Mouse (Mus musculus) lung, postnatal 0 days (tissue): ENCODE measurements around the gene Aamdc. TPM values are rescaled to one million over a fixed set of nuclear protein-coding genes. Genes with fewer than 3 reads are reported as not detected.

Source experiments
- ATAC-seq: fragments of 200-750 bp; cut with Nextera tagmentation; 2 replicates; pipeline ENCODE4 v1.8.0; 2017; ENCODE audit warnings: moderate library complexity
- DNase-seq: peaks from one replicate; pipeline ENCODE4 v3.0.0-alpha.2; 2016; ENCODE audit warnings: low spot score
- H3K27ac ChIP-seq: fragments of 300-500 bp; sonication (generic); 2 replicates; pipeline ENCODE4 v1.5.1; 2014; ENCODE audit warnings: antibody characterized with exemption, mild to moderate bottlenecking, low read length, mixed read lengths
- H3K27me3 ChIP-seq: fragments of 300-500 bp; sonication (generic); replicated peaks from 2 replicates; pipeline ENCODE4 v1.6.1; 2014; ENCODE audit warnings: low read length, mixed read lengths; ENCODE audit not compliant: insufficient read depth
- H3K36me3 ChIP-seq: fragments of 300-500 bp; sonication (generic); 2 replicates; pipeline ENCODE4 v1.6.1; 2014; ENCODE audit warnings: low read length, mixed read lengths; ENCODE audit not compliant: insufficient read depth
- H3K4me1 ChIP-seq: fragments of 300-500 bp; sonication (generic); 2 replicates; pipeline ENCODE4 v1.6.1; 2014; ENCODE audit warnings: antibody characterized with exemption, low read depth, low read length, mixed read lengths; ENCODE audit not compliant: insufficient read depth
- H3K4me2 ChIP-seq: fragments of 300-500 bp; sonication (generic); replicated peaks from 2 replicates; pipeline ENCODE4 v1.6.1; 2014; ENCODE audit warnings: low read depth, mild to moderate bottlenecking, low read length, moderate library complexity, mixed read lengths
- H3K4me3 ChIP-seq: fragments of 300-500 bp; sonication (generic); 2 replicates; pipeline ENCODE4 v1.5.1; 2014; ENCODE audit warnings: low read depth, low read length
- H3K9ac ChIP-seq: fragments of 300-500 bp; sonication (generic); replicated peaks from 2 replicates; pipeline ENCODE4 v1.6.1; 2014; ENCODE audit warnings: low read depth, mild to moderate bottlenecking
- H3K9me3 ChIP-seq: fragments of 300-500 bp; sonication (generic); 2 replicates; pipeline ENCODE4 v1.6.1; 2016; ENCODE audit warnings: low read length, mixed read lengths
- CTCF ChIP-seq: IDR thresholded peaks from 2 replicates; pipeline ENCODE4 v1.5.1; 2016; ENCODE audit warnings: antibody characterized with exemption, mild to moderate bottlenecking
- EP300 ChIP-seq: IDR thresholded peaks from 2 replicates; pipeline ENCODE4 v1.6.1; 2016; ENCODE audit warnings: antibody characterized with exemption, mild to moderate bottlenecking, control low read depth
- WGBS: fragments of 180-500 bp; shearing (Covaris S2); extraction: QIAGEN DNeasy Blood & Tissue Kit; methylation state at CpG from one replicate; pipeline ENCODE4 v1.1.7; 2014; 5-methylcytosine and 5-hydroxymethylcytosine counted together
- polyA plus RNA-seq: library from polyadenylated mRNA; unstranded; fragments of >200 nt; fragmentation: Nextera tagmentation; extraction: Ambion mirVana; gene quantifications from 2 replicates; pipeline ENCODE4 v1.2.1, GENCODE M21; 2015

Aamdc gene
- 56.1 and 56.3 TPM in 2 replicates for polyA plus RNA-seq

DNA sequence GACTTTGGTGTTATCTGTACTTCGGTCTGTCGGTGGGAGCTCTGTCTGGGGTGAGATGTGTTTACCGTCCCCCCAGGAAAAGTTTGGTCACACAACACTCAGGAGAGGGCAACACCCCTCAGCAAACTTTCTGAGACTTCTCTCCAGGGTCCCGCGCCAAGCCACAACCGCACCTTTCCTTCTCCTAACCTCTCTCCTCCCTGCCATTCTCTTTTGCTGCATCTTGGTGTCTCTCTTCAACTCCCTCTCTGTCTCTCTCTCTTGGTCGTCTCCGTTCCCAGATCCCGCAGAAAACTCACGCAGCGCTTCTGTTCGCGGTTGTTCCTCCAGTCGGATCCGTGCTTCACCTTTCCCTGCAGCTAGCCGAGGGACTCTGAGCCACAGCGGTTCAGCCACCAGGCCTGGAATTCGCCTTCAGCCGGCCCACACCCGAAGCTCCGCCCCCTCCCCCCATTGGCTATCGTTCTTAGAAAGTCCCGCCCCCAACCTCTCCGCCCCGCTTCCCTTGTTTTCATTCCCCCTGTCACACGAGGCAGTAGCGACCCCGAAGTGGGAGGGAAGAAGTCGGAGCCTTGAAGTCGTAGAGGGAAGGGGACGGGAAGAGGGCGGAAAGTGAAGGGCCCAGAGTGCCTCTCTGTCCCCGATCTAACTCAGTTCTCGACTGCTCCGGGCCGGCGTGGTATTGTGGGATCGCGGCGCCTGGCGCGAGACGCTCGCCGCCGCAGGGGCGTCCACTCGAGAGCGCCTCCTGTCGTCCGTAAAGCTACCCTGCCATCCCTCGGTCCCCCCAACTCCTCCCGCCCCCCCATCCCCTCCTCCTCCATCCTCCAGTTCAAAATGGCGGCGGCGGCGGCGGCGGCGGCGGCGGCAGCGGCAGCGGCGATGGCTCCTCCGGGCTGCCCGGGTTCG is at the start of gene Aamdc, which contains the start of gene Rsf1:
Gene Aamdc, minus strand, starts transcription at position 431 of the 909 bp plus-strand sequence.
Gene Rsf1, plus strand, starts transcription at position 823 of the 909 bp plus-strand sequence.
- no peaks in the 10 kb centered on the region for H3K27me3 ChIP-seq
- no peaks in the 10 kb centered on the region for H3K9me3 ChIP-seq
- no peaks in the 10 kb centered on the region; the same call in 1 of the 2 replicates for H3K4me1 ChIP-seq
- WGBS: under 1% methylated on average over 52 of the region's 68 CpGs
- DNase-seq: peak; percentile 99
- peak within 1 kb of the TSS; percentile 70 for H3K9ac ChIP-seq
- peak within 1 kb of the TSS; percentile 99 for H3K4me3 ChIP-seq
- ATAC-seq: peak; percentile 96
- H3K27ac ChIP-seq: peak within 1 kb of the TSS; percentile 97
- no peaks in the 10 kb centered on the region for H3K36me3 ChIP-seq
- TF ChIP-seq EP300: 0 out of 2 replicates have a peak, but pooled peaks have one; percentile 16
- TF ChIP-seq CTCF: peak; percentile 76
- H3K4me2 ChIP-seq: peak within 1 kb of the TSS; percentile 87

DNA sequence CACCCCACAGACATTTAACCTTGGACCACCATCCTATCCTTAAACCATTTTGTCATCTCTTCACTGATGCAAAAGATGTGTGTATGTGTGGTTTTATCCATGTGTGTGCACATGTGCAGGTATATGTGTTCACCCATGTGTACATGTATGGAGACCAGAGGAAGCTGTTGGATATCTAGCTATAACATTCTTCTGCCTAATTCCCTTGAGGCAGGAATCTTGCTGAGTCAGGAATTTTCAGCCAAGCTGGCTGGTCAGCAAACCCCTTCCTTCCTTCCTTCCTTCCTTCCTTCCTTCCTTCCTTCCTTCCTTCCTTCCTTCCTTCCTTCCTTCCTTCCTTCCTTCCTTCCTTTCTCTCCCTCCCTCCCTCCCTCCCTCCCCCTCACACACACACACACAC is 44.1 kb upstream of the Aamdc start:
- Histone ChIP-seq H3K9me3 (no peaks in the 10 kb centered on the region), H3K27me3 (no peaks in the 10 kb centered on the region), H3K27ac (no peak overlapping the region), H3K4me1 (no peaks in the 10 kb centered on the region), H3K4me2 (no peak overlapping the region), H3K36me3 (no peaks in the 10 kb centered on the region), H3K4me3 (no peak overlapping the region), H3K9ac (no peak overlapping the region)
- TF ChIP-seq EP300: no peak
- no peak for TF ChIP-seq CTCF
- ATAC-seq (no peak), DNase-seq (no peak)

DNA sequence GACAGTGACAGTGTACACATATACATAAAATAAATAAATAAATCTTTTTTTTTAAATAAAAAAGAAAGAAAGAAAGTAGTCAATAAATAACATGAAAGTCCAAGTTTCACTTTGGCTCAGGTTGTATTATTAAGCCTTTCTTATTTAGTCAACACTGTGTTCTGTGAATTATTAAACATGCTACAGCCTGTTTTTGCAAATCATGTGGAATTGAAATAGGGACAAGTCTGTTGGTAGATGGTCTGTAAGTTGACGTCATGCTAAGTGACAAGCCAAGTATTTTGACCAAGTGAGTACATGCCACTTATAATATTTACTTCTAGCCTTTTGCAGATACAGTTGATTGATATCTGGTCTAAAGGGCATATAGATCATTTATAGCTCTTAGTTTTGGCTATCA is 43.4 kb upstream of the Aamdc start:
- Histone ChIP-seq H3K9me3 (no peaks in the 10 kb centered on the region), H3K4me2 (no peak overlapping the region), H3K27me3 (no peaks in the 10 kb centered on the region), H3K4me3 (no peak overlapping the region), H3K36me3 (0 out of 2 replicates have a peak, but pooled peaks cover 2% of the 10 kb centered on the region), H3K4me1 (no peaks in the 10 kb centered on the region), H3K9ac (no peak overlapping the region), H3K27ac (no peak overlapping the region)
- WGBS: 77% methylated on average over 1 of the region's 1 CpGs
- DNase-seq: no peak
- ATAC-seq: no peak
- TF ChIP-seq CTCF (no peak), EP300 (no peak)

DNA sequence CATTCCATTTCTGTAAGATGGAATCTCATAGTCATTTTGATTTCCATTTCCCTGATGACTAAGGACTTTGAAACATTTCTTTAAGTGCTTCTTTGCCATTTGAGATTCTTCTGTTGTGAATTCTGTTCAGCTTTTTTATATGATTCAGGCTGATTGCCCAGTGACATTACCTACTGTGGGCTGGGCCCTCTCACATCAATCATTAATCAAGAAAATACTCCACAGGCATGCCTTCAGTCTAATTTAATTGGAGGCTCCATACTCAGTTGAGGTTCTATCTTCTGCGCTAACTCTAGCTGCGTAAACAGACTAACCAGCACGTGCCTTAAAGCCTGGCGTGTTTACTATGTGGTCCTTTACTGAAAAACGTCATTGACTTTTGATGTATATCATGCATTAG is 42.0 kb upstream of the Aamdc start:
- 80% methylated on average over 5 of the region's 5 CpGs for WGBS
- ATAC-seq: no peak

DNA sequence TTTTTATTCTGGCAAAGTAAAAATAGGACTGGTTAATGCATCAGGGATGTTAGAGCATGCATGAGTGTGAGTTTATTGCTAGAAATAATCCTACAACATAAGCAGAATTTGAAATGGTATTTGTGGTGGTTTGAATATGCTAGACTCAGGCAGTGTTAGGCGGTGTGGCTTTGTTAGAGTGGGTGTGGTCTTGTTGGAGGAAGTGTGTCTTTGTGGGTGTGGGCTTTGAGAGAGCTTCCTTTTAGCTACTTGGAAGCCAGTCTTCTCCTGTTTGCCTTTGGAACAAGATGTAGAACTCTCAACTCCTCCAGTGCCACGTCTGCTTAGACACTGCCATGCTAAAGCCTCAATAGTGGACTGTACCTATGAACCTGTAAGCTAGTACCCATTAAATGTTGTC is 19.3 kb upstream of the Aamdc start:
- no peak for ATAC-seq
- TF ChIP-seq EP300 (no peak), CTCF (no peak)
- Histone ChIP-seq H3K27me3 (no peaks in the 10 kb centered on the region), H3K9me3 (no peaks in the 10 kb centered on the region), H3K4me1 (no peaks in the 10 kb centered on the region), H3K9ac (no peak overlapping the region), H3K36me3 (no peaks in the 10 kb centered on the region), H3K27ac (no peak overlapping the region), H3K4me3 (no peak overlapping the region), H3K4me2 (no peak overlapping the region)
- DNase-seq: peak; percentile 14
- 72% methylated on average over 2 of the region's 2 CpGs for WGBS

More for the DNA sequence above, 42.0 kb upstream of the Aamdc start:
- DNase-seq: no peak
- H3K9ac ChIP-seq: no peak overlapping the region
- no peak for TF ChIP-seq EP300
- TF ChIP-seq CTCF: no peak
- H3K4me1 ChIP-seq: no peaks in the 10 kb centered on the region
- H3K36me3 ChIP-seq: 0 out of 2 replicates have a peak, but pooled peaks cover 3% of the 10 kb centered on the region
- no peak overlapping the region for H3K27ac ChIP-seq
- H3K4me3 ChIP-seq: no peak overlapping the region
- H3K27me3 ChIP-seq: no peaks in the 10 kb centered on the region
- no peaks in the 10 kb centered on the region for H3K9me3 ChIP-seq
- no peak overlapping the region for H3K4me2 ChIP-seq

DNA sequence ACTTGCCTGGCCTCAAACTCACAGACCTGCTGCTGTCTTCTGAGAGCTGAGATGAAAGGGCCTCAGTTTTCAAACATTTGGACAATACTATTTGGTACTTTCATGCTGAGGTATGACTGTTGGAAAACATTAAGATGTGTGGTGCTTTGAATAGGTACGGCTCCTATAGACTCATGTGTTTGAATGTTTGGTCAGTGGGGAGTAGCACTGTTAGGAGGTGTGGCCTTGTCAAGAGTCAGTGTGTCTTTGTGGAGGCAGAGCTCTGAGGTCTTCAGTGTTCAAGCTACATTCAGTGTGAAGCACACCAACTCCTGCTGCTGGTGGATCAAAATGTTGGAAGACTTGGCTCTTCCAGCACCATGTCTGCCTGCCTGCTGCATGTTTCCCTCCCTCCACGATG is 14.2 kb upstream of the Aamdc start:
- DNase-seq: no peak
- TF ChIP-seq EP300 (no peak), CTCF (no peak)
- no peak overlapping the region for H3K4me3 ChIP-seq
- no peaks in the 10 kb centered on the region for H3K9me3 ChIP-seq
- H3K9ac ChIP-seq: no peak overlapping the region
- ATAC-seq: no peak
- H3K4me1 ChIP-seq: peaks cover 11% of the 10 kb centered on the region; the same call in 1 of the 2 replicates
- H3K27me3 ChIP-seq: no peaks in the 10 kb centered on the region
- no peak overlapping the region for H3K27ac ChIP-seq
- no peak overlapping the region for H3K4me2 ChIP-seq
- no peaks in the 10 kb centered on the region for H3K36me3 ChIP-seq
- WGBS: 68% methylated on average over 2 of the region's 2 CpGs
